Mouse (Mus musculus) brain, embryonic 14.5 days (tissue): ENCODE measurements around the gene Lpp. TPM values are rescaled to one million over a fixed set of nuclear protein-coding genes. Genes with fewer than 3 reads are reported as not detected.

Experiments
- DNase-seq: peaks from one replicate; pipeline ENCODE4 v3.0.0-alpha.2; 2011; ENCODE audit warnings: low read depth
- CTCF ChIP-seq: fragments of 200-500 bp; IDR thresholded peaks from 2 replicates; pipeline ENCODE4 v1.5.1; 2012; ENCODE audit warnings: inconsistent platforms, mild to moderate bottlenecking, moderate library complexity, borderline replicate concordance; ENCODE audit not compliant: insufficient read depth, insufficient read length; ENCODE audit errors: extremely low read depth
- POLR2A ChIP-seq: fragments of 200-500 bp; IDR thresholded peaks from 2 replicates; pipeline ENCODE4 v1.6.1; 2012; ENCODE audit warnings: mild to moderate bottlenecking, inconsistent platforms, borderline replicate concordance; ENCODE audit not compliant: poor library complexity, insufficient read depth, insufficient read length, severe bottlenecking; ENCODE audit errors: extremely low read depth
- polyA plus RNA-seq: library from polyadenylated mRNA; depleted of rRNA; stranded (reverse); fragments of >200 nt; gene quantifications from 2 replicates; pipeline ENCODE4 v1.2.3, GENCODE M21; 2012

Gene Lpp
- polyA plus RNA-seq, 1 experiment = 5.4 TPM

DNA sequence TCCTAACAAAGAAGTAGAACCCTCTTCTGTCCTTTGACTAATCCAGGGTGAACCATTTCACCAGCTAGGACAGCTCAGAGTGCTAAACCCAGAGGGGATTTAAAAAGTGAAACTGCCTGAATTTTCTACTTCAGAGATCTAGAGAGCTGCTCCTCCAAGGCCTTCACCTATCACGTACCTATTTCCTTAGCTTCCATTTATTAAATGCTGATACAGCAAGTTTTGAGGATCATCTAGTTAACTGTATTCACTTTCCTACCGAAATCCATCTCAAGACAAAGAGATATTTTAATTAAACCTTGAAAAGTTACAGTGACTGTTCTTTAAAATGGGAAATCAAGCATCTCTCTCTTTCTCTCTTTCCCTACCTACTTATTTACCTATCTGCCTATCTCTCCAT lies 167.7 kb downstream of the Lpp start:
- TF ChIP-seq POLR2A = no peak
- no peak for DNase-seq

GRCm38 (mm10) chr16:24561602-24562001 lies 168.3 kb downstream of the Lpp start:
- TF ChIP-seq POLR2A = no peak
- no peak for TF ChIP-seq CTCF
- DNase-seq = no peak

GRCm38 (mm10) chr16:24565311-24565710 lies 172.0 kb downstream of the Lpp start:
- DNase-seq = no peak
- no peak for TF ChIP-seq CTCF

DNA sequence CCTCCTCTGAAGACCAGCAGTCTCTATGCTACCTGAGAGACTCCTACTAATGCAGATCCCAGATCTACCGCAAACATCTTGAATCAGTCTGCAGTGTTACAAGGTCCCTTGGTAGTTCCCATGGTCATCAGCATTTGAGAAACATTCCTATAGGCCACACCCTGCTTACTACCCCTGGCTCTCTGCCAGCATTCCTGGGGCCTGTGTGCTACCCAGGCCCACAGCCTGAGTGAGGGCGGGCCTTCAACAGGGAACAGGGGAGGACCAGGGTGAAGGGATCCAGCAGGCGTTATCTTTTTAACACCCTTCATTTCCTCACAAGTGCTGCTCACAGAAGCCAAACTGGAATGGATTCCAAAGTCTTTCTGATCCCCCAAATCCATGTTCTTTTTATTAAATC lies 173.0 kb downstream of the Lpp start:
- DNase-seq = peak; percentile 24
- no peak for TF ChIP-seq POLR2A

- TF ChIP-seq POLR2A (no peak), CTCF (no peak)
- DNase-seq = no peak
These were observed 174.3 kb downstream of the Lpp start for GRCm38 (mm10) chr16:24567562-24567961.

DNA sequence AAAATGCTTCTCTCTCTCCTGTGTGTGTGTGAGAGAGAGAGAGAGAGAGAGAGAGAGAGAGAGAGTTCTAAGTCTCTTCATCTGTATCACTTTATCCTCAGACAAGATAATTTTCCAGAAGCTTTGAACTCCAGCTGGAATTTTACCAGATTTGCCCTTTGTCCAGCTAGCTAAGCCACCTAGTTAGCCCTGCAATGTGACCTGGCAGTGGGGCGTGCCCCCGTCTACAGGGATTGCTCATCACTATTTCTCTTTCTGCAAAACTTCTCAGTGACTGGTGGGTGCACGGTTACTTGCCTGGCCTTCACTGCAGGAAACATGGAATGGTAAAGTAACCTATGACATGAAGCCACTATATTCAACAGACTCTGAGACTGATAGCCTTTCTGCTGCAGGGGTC lies 174.8 kb downstream of the Lpp start:
- no peak for DNase-seq
- TF ChIP-seq POLR2A (no peak), CTCF (no peak)

- TF ChIP-seq POLR2A (no peak), CTCF (no peak)
- DNase-seq = peak; percentile 55
These were observed 176.4 kb downstream of the Lpp start for GRCm38 (mm10) chr16:24569681-24570080.

GRCm38 (mm10) chr16:24576999-24577398 lies 183.7 kb downstream of the Lpp start:
- TF ChIP-seq CTCF (no peak), POLR2A (no peak)

DNA sequence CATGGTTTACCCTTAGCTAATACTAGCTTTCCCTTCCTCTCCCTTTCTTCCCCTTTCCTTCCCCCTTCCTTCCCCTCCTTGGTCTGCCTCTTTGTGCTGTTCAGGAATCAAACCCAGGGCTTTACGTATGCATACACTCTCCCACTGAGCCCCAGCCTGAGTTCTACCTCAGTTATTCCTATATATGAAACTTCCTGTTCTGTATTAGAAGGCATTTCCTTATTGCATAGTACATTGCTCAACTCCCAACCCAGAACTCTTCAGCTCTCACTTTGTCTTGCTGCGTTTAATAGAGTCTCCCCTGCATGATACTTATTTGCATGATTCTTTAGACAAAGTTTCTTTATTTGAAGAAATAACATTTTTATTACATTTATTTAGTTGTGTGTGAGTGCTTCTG lies 184.5 kb downstream of the Lpp start:
- DNase-seq = no peak
- no peak for TF ChIP-seq POLR2A
- TF ChIP-seq CTCF = no peak

More at GRCm38 (mm10) chr16:24576999-24577398, 183.7 kb downstream of the Lpp start:
- DNase-seq = no peak

GRCm38 (mm10) chr16:24582847-24583246 lies 189.5 kb downstream of the Lpp start:
- TF ChIP-seq CTCF = no peak
- TF ChIP-seq POLR2A = no peak
- DNase-seq = no peak

DNA sequence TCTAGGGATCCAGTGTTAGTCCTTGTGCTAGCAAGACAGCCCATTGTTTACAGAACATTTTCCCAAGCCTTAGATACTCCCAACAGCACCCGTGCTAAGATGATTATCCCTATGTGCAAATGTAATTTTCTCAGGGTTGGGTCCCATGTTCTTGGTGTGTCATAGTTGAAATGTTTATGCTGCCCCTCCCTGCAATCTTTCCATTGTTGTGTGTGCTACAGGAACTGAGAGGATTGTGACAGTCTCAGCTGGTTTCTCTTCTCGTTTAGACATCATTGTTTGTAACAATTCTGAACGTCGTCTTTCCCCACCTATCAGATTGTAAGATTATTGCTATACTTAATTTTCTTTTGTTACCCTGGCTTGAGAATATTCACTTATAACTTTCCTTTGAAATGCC lies 200.2 kb downstream of the Lpp start:
- TF ChIP-seq POLR2A (no peak), CTCF (no peak)

DNA sequence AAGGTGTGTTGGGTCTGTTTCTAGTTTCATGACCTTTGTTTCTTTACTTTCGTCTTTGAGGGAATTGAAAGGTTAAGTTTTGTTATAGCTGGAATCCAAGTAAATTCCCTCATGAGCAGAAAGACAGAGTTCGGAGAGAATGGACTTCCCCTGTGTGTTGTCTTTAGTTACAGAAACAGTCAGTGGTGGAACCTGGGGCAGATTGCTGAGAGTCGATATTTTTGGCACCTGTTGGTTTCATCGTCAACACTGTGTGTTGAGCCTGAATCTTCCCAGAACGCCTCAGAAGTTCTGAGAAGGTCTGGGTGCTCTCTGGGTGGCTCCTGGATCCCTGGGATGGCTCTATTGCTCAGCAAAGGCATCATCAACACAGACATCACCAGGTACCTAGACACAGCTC lies 201.2 kb downstream of the Lpp start:
- no peak for DNase-seq
- TF ChIP-seq POLR2A (no peak), CTCF (no peak)

More for the DNA sequence above, 200.2 kb downstream of the Lpp start:
- DNase-seq = no peak

DNA sequence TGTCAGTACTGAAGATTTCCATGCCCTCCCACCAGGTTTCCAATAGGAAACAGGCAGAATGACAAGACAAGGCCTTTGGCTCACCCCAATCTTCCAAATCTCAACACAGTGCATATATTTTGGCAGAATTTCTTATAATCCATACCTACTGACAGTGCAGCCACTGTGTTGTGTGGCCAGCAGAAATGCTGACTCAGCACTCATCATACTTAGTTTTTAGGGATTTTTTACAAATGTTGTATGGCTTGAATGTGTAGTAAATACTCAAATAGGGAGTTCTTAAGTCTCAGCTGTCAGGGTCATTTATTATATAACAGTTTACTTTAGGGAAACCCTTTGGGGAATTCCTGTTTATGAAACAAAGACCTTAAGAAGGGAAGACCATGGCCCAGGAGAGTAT lies 202.2 kb downstream of the Lpp start:
- no peak for DNase-seq
- no peak for TF ChIP-seq CTCF
- TF ChIP-seq POLR2A = no peak
